Mouse (Mus musculus) testis, adult 2 months (tissue): ENCODE data around the gene Lgals7. TPM values are rescaled to one million over a fixed set of nuclear protein-coding genes. Genes with fewer than 3 reads are reported as not detected.

Experiments used
- H3K27ac ChIP-seq: fragments of 200-500 bp; 2 replicates; pipeline ENCODE4 v1.5.1; 2012; ENCODE audit warnings: low read depth, low read length; ENCODE audit not compliant: control insufficient read depth, insufficient read depth
- H3K27me3 ChIP-seq: fragments of 200-500 bp; 2 replicates; pipeline ENCODE4 v1.6.1; 2012; ENCODE audit warnings: mild to moderate bottlenecking, low read length, moderate library complexity; ENCODE audit not compliant: control insufficient read depth, insufficient read depth
- H3K36me3 ChIP-seq: fragments of 200-500 bp; 2 replicates; pipeline ENCODE4 v1.6.1; 2012; ENCODE audit warnings: mild to moderate bottlenecking, low read length; ENCODE audit not compliant: control insufficient read depth, insufficient read depth
- H3K4me1 ChIP-seq: fragments of 200-500 bp; 2 replicates; pipeline ENCODE4 v1.6.1; 2012; ENCODE audit warnings: low read length; ENCODE audit not compliant: control insufficient read depth, insufficient read depth
- H3K4me3 ChIP-seq: fragments of 200-500 bp; 2 replicates; pipeline ENCODE4 v1.5.1; 2012; ENCODE audit warnings: low read depth, mild to moderate bottlenecking, low read length, moderate library complexity, mixed read lengths; ENCODE audit not compliant: control insufficient read depth
- CTCF ChIP-seq: fragments of 200-500 bp; IDR thresholded peaks from 2 replicates; pipeline ENCODE4 v1.5.1; 2012; ENCODE audit warnings: low read depth, mild to moderate bottlenecking, inconsistent platforms, low read length, moderate library complexity; ENCODE audit not compliant: control insufficient read depth, insufficient read depth, insufficient replicate concordance
- POLR2A ChIP-seq: fragments of 200-500 bp; IDR thresholded peaks from 2 replicates; pipeline ENCODE4 v1.6.1; 2012; ENCODE audit warnings: low read depth, mild to moderate bottlenecking, inconsistent platforms, low read length, moderate library complexity; ENCODE audit not compliant: control insufficient read depth
- polyA plus RNA-seq: library from polyadenylated mRNA; depleted of rRNA; stranded (reverse); fragments of >200 nt; gene quantifications from 2 replicates; pipeline ENCODE4 v1.2.3, GENCODE M21; 2012; rRNA removed

Gene Lgals7
- polyA plus RNA-seq, result 1.4 and 1.7 TPM in 2 replicates

DNA sequence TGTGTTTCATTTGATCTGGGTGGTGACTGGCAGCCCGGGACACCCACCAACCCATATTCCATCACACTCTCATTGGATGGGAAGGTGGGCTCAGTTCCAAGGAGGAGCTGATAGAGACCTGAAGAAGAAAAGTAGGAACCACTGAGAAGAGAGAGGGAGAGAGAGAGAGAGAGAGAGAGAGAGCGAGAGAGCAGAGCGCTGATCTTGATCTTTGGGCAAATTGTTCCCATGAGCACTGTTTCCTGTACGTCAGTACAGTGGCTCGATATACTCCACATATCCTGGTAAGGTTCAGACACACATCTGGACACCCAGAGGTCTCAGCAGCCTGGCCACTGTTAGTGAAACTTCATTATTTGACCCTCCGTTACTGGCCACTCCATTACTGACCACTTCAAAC lies at the start of gene Lgals7:
Lgals7 (plus strand) TSS at position 314 of the 400 bp plus-strand sequence.
- no peak within 1 kb of the TSS for H3K27ac ChIP-seq
- H3K27me3 ChIP-seq, result no peaks in the 10 kb centered on the region; the same call in 1 of the 2 replicates
- no peak within 1 kb of the TSS for H3K4me3 ChIP-seq
- no peaks in the 10 kb centered on the region for H3K36me3 ChIP-seq
- H3K4me1 ChIP-seq, result peaks cover 23% of the 10 kb centered on the region
- TF ChIP-seq CTCF (no peak), POLR2A (no peak)

DNA sequence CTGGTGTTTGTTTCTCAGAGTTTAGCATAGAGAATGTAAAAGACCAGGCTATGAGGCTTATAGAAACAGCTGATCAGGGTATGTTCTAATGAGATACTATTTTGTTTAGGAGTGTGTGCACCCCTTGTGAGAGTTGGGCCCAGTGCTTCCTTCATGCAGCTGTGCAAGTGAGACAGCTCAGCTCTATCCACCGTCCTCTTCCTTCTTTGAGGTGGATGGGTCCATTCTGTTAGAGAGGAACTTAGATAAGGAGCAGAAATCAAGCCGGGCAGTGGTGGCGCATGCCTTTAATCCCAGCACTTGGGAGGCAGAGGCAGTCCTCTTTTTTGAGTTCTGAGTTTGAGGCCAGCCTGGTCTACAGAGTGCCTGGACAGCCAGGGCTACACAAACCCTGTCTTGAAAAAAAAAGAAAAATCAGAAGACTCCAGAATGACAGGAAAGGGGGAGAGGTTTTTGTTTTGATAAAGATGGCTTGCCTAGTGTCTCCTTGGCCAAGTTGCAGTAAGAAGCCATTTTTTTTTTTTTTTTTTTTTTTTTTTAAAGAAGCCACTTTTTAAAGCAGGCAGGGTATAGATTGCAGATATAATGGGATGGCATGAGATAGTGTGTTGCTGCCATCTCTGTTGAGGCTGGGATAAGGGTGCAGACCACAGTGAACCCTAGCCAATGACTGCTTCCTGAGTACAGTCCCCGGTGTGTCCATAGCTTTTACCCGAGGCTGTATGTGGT lies 49.2 kb upstream of the Lgals7 start:
- Histone ChIP-seq H3K27me3 (no peaks in the 10 kb centered on the region), H3K27ac (no peak overlapping the region), H3K4me1 (peaks cover 3% of the 10 kb centered on the region), H3K4me3 (no peak overlapping the region), H3K36me3 (peaks cover 10% of the 10 kb centered on the region)
- TF ChIP-seq POLR2A (no peak), CTCF (no peak)

DNA sequence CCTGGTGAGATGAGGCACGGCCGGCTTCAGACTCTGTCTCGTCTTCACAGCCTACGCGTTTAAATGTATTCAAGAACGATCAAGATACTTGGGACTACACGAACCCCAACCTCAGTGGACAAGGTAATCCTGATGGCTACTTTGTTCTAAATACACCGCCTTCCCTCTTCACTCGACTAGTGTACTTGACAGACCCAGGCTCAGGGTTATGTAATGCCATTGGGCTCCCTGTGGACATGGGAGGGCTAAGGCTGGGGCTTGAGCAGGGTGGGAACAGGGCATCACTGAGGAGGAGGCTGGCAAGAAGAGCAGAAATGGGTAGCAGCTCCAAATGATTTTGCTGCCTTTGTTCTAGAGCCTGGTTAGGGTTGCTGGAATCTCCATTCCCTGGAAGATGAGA lies 48.4 kb upstream of the Lgals7 start:
- Histone ChIP-seq H3K4me3 (no peak overlapping the region), H3K4me1 (no peaks in the 10 kb centered on the region; the same call in 1 of the 2 replicates), H3K36me3 (peaks cover 12% of the 10 kb centered on the region), H3K27ac (no peak overlapping the region), H3K27me3 (no peaks in the 10 kb centered on the region)
- TF ChIP-seq CTCF (no peak), POLR2A (no peak)

DNA sequence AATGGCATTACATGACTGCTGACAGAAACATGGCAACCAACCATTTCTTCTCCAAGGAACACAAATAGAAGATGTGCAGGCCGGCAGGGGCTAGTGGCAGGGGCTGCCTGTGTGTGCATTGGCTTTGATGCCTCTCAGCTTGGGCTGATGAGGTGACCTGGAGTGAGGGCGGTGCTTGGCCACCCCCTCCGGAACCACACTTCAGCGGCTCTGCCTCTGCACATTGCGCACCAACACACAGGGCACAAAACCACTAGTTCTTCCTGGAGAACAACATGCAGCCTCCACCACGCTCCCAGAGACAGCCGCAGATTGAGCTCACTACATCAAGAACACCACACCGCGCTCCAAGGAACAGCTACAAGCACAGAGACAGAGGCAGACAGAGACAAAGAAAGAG lies 47.5 kb upstream of the Lgals7 start:
- H3K4me3 ChIP-seq, result no peak overlapping the region
- H3K27me3 ChIP-seq, result no peaks in the 10 kb centered on the region
- 0 out of 2 replicates have a peak overlapping the region, but pooled peaks have one; percentile 3 for H3K27ac ChIP-seq
- TF ChIP-seq POLR2A (no peak), CTCF (no peak)
- H3K36me3 ChIP-seq, result peaks cover 12% of the 10 kb centered on the region
- no peaks in the 10 kb centered on the region; the same call in 1 of the 2 replicates for H3K4me1 ChIP-seq

DNA sequence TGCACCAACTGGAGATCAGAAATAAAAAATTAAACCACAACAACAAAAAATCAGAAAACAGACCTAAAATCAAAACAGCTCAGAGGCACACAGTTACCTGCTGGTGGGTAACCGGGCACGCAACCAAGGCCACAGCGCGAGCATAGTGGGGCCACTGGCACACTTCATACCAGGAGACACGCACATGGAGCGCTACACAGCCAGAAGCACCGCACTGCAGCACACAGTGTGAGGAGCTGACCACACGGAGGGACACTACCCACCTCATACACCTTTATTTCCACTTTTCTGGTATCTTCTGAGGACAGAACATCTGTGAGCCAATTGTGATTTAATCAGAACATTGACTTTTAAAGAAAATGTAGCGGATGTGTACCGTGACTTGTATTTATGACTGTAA lies 46.7 kb upstream of the Lgals7 start:
- Histone ChIP-seq H3K36me3 (peaks cover 12% of the 10 kb centered on the region), H3K4me3 (no peak overlapping the region), H3K27me3 (no peaks in the 10 kb centered on the region), H3K27ac (no peak overlapping the region), H3K4me1 (no peaks in the 10 kb centered on the region; the same call in 1 of the 2 replicates)
- TF ChIP-seq CTCF (no peak), POLR2A (no peak)

DNA sequence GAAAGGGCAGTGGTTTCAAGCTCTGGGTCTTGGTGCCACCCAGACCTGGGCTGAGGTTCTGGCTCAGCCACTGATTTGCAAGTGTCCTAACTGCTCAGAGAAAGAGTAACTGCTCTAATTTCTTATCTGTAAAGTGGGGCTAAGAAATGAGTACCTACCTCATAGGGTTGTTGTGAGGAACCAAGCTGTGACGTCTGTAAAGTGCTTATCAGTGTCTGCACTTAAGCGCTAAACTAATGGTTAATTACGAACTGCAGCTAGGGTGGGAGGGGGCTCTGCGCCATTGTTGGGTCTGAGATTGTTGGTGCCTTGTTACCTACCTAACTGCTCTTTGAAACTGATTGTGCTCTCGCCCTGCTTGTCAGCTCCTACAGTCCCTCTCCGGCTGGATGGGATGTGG lies 46.1 kb upstream of the Lgals7 start:
- Histone ChIP-seq H3K36me3 (peaks cover 11% of the 10 kb centered on the region), H3K27ac (no peak overlapping the region), H3K27me3 (no peaks in the 10 kb centered on the region), H3K4me1 (no peaks in the 10 kb centered on the region; the same call in 1 of the 2 replicates), H3K4me3 (no peak overlapping the region)
- TF ChIP-seq CTCF (no peak), POLR2A (no peak)

DNA sequence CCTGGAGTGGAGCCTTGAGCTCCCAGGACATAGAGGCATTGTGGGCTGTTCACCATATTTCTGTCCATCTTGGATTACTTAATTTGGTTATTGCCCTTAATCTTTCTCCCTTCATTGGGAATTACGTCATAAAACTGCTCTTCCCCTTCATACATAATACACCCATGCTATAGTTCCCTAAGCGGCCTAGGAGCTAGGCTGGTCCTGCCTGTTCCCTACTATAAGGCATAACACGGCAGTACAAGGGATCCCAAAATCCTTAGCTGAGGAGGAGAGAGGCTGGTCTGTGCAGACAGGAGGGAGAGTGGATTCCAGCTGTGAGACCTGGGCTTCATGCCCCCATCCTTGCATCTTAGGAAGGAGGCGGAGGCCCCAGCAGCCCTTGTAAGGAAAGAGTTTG lies 45.7 kb upstream of the Lgals7 start:
- no peak overlapping the region for H3K27ac ChIP-seq
- no peak overlapping the region for H3K4me3 ChIP-seq
- TF ChIP-seq CTCF, result no peak
- TF ChIP-seq POLR2A, result no peak

More for the DNA sequence above, 45.7 kb upstream of the Lgals7 start:
- Histone ChIP-seq H3K36me3 (peaks cover 10% of the 10 kb centered on the region), H3K4me1 (no peaks in the 10 kb centered on the region; the same call in 1 of the 2 replicates), H3K27me3 (no peaks in the 10 kb centered on the region)
